Mouse (Mus musculus): ENCODE results near the gene Mlh3. TPM values are rescaled to one million over a fixed set of nuclear protein-coding genes. Genes with fewer than 3 reads are reported as not detected.

Mlh3 gene
- polyA plus RNA-seq, 1 experiment: 0.82 TPM

GRCm38 (mm10) chr12:85280105-85280844, 9.9 kb upstream of the Mlh3 start:
- Histone ChIP-seq H3K79me3 (ENCODE audit: low read depth) (no peaks in the 10 kb centered on the region), H3K27me3 (ENCODE audit: control insufficient read depth, insufficient read depth, insufficient read length) (no peaks in the 10 kb centered on the region), H3K4me3 (ENCODE audit: insufficient read depth, poor library complexity, severe bottlenecking) (peak overlapping the region; percentile 64), H3K36me3 (ENCODE audit: control insufficient read depth, insufficient read depth) (no peaks in the 10 kb centered on the region), H3K79me2 (ENCODE audit: control insufficient read depth, insufficient read depth) (peaks cover 6% of the 10 kb centered on the region), H3ac (ENCODE audit: control insufficient read depth, insufficient read length, low read depth) (peak overlapping the region; percentile 79)
- TF ChIP-seq MYOD1 (IDR thresholded peaks at IDR 0.05; ENCODE audit: control insufficient read depth, insufficient read length, low read depth) (no peak), MAX (IDR thresholded peaks at IDR 0.05) (no peak), USF1 (IDR thresholded peaks at IDR 0.05; ENCODE audit: low read depth) (peak; percentile 55), FOSL1 (IDR thresholded peaks at IDR 0.05; ENCODE audit: insufficient read depth, low read length, poor library complexity, severe bottlenecking) (no peak), CTCF (IDR thresholded peaks at IDR 0.05; ENCODE audit: control insufficient read depth, insufficient read depth, insufficient read length) (no peak), MYOG (IDR thresholded peaks at IDR 0.05; ENCODE audit: control insufficient read depth, extremely low read depth, insufficient read length) (no peak)

- peaks cover 3% of the 10 kb centered on the region for H3K36me3 ChIP-seq (ENCODE audit: control insufficient read depth, insufficient read depth)
- no peaks in the 10 kb centered on the region for H3K27me3 ChIP-seq (ENCODE audit: control insufficient read depth, insufficient read depth, insufficient read length)
- peak overlapping the region; percentile 79 for H3ac ChIP-seq (ENCODE audit: control insufficient read depth, insufficient read length, low read depth)
- no peaks in the 10 kb centered on the region for H3K79me3 ChIP-seq (ENCODE audit: low read depth)
- H3K79me2 ChIP-seq (ENCODE audit: control insufficient read depth, insufficient read depth): peaks cover 6% of the 10 kb centered on the region
- TF ChIP-seq USF1 (IDR thresholded peaks at IDR 0.05; ENCODE audit: low read depth): no peak
- no peak for TF ChIP-seq MYOD1 (IDR thresholded peaks at IDR 0.05; ENCODE audit: control insufficient read depth, insufficient read length, low read depth)
- TF ChIP-seq CTCF (IDR thresholded peaks at IDR 0.05; ENCODE audit: control insufficient read depth, insufficient read depth, insufficient read length): no peak
- no peak for TF ChIP-seq MAX (IDR thresholded peaks at IDR 0.05)
- no peak for TF ChIP-seq MYOG (IDR thresholded peaks at IDR 0.05; ENCODE audit: control insufficient read depth, extremely low read depth, insufficient read length)
- TF ChIP-seq FOSL1 (IDR thresholded peaks at IDR 0.05; ENCODE audit: insufficient read depth, low read length, poor library complexity, severe bottlenecking): no peak
- no peak for TF ChIP-seq CEBPB (IDR thresholded peaks at IDR 0.05; ENCODE audit: low read depth)
- H3K4me3 ChIP-seq (ENCODE audit: insufficient read depth, poor library complexity, severe bottlenecking): peak overlapping the region; percentile 64
These were observed 9.1 kb upstream of the Mlh3 start for GRCm38 (mm10) chr12:85279396-85280080.

GRCm38 (mm10) chr12:85278919-85279318, 8.5 kb upstream of the Mlh3 start:
- no peaks in the 10 kb centered on the region for H3K79me3 ChIP-seq (ENCODE audit: low read depth)
- no peaks in the 10 kb centered on the region for H3K27me3 ChIP-seq (ENCODE audit: control insufficient read depth, insufficient read depth, insufficient read length)
- no peak overlapping the region for H3K4me3 ChIP-seq (ENCODE audit: insufficient read depth, poor library complexity, severe bottlenecking)
- no peak overlapping the region for H3ac ChIP-seq (ENCODE audit: control insufficient read depth, insufficient read length, low read depth)
- H3K36me3 ChIP-seq (ENCODE audit: control insufficient read depth, insufficient read depth): peaks cover 5% of the 10 kb centered on the region
- peaks cover 6% of the 10 kb centered on the region for H3K79me2 ChIP-seq (ENCODE audit: control insufficient read depth, insufficient read depth)
- TF ChIP-seq FOSL1 (IDR thresholded peaks at IDR 0.05; ENCODE audit: insufficient read depth, low read length, poor library complexity, severe bottlenecking) (no peak), MYOG (IDR thresholded peaks at IDR 0.05; ENCODE audit: control insufficient read depth, extremely low read depth, insufficient read length) (no peak), MAX (IDR thresholded peaks at IDR 0.05) (no peak), CTCF (IDR thresholded peaks at IDR 0.05; ENCODE audit: control insufficient read depth, insufficient read depth, insufficient read length) (no peak), USF1 (IDR thresholded peaks at IDR 0.05; ENCODE audit: low read depth) (no peak), CEBPB (IDR thresholded peaks at IDR 0.05; ENCODE audit: low read depth) (no peak), MYOD1 (IDR thresholded peaks at IDR 0.05; ENCODE audit: control insufficient read depth, insufficient read length, low read depth) (no peak)

GRCm38 (mm10) chr12:85276273-85276672, 5.9 kb upstream of the Mlh3 start:
- peaks cover 5% of the 10 kb centered on the region for H3K36me3 ChIP-seq (ENCODE audit: control insufficient read depth, insufficient read depth)

GRCm38 (mm10) chr12:85273508-85273907, 3.1 kb upstream of the Mlh3 start:
- no peak overlapping the region for H3ac ChIP-seq (ENCODE audit: control insufficient read depth, insufficient read length, low read depth)
- H3K79me2 ChIP-seq (ENCODE audit: control insufficient read depth, insufficient read depth): no peaks in the 10 kb centered on the region
- H3K4me3 ChIP-seq (ENCODE audit: insufficient read depth, poor library complexity, severe bottlenecking): no peak overlapping the region
- H3K36me3 ChIP-seq (ENCODE audit: control insufficient read depth, insufficient read depth): peaks cover 5% of the 10 kb centered on the region
- no peaks in the 10 kb centered on the region for H3K79me3 ChIP-seq (ENCODE audit: low read depth)
- TF ChIP-seq MYOD1 (IDR thresholded peaks at IDR 0.05; ENCODE audit: control insufficient read depth, insufficient read length, low read depth) (no peak), CTCF (IDR thresholded peaks at IDR 0.05; ENCODE audit: control insufficient read depth, insufficient read depth, insufficient read length) (no peak), USF1 (IDR thresholded peaks at IDR 0.05; ENCODE audit: low read depth) (no peak), CEBPB (IDR thresholded peaks at IDR 0.05; ENCODE audit: low read depth) (no peak), MAX (IDR thresholded peaks at IDR 0.05) (no peak), FOSL1 (IDR thresholded peaks at IDR 0.05; ENCODE audit: insufficient read depth, low read length, poor library complexity, severe bottlenecking) (no peak), MYOG (IDR thresholded peaks at IDR 0.05; ENCODE audit: control insufficient read depth, extremely low read depth, insufficient read length) (no peak)
- H3K27me3 ChIP-seq (ENCODE audit: control insufficient read depth, insufficient read depth, insufficient read length): no peaks in the 10 kb centered on the region

More at GRCm38 (mm10) chr12:85276273-85276672, 5.9 kb upstream of the Mlh3 start:
- Histone ChIP-seq H3K27me3 (ENCODE audit: control insufficient read depth, insufficient read depth, insufficient read length) (no peaks in the 10 kb centered on the region), H3ac (ENCODE audit: control insufficient read depth, insufficient read length, low read depth) (no peak overlapping the region), H3K4me3 (ENCODE audit: insufficient read depth, poor library complexity, severe bottlenecking) (no peak overlapping the region), H3K79me3 (ENCODE audit: low read depth) (no peaks in the 10 kb centered on the region), H3K79me2 (ENCODE audit: control insufficient read depth, insufficient read depth) (peaks cover 6% of the 10 kb centered on the region)
- no peak for TF ChIP-seq CEBPB (IDR thresholded peaks at IDR 0.05; ENCODE audit: low read depth)
- TF ChIP-seq CTCF (IDR thresholded peaks at IDR 0.05; ENCODE audit: control insufficient read depth, insufficient read depth, insufficient read length): no peak
- no peak for TF ChIP-seq FOSL1 (IDR thresholded peaks at IDR 0.05; ENCODE audit: insufficient read depth, low read length, poor library complexity, severe bottlenecking)
- TF ChIP-seq USF1 (IDR thresholded peaks at IDR 0.05; ENCODE audit: low read depth): no peak
- TF ChIP-seq MYOG (IDR thresholded peaks at IDR 0.05; ENCODE audit: control insufficient read depth, extremely low read depth, insufficient read length): no peak
- TF ChIP-seq MYOD1 (IDR thresholded peaks at IDR 0.05; ENCODE audit: control insufficient read depth, insufficient read length, low read depth): no peak
- TF ChIP-seq MAX (IDR thresholded peaks at IDR 0.05): no peak
